Mouse (Mus musculus) limb, embryonic 13.5 days (tissue): ENCODE measurements at regions not wholly inside any gene's neighbourhood (a gene's known extent, or its start where the extent isn't known, plus 50 kb on each side); places are given as distances from the start of the nearest gene placed in this dataset.

Experiments used
- ATAC-seq: fragments of 200-750 bp; cut with Nextera tagmentation; 2 replicates; pipeline ENCODE4 v1.8.0; 2017; ENCODE audit warnings: low read depth, moderate number of reproducible peaks, moderate TSS enrichment; ENCODE audit not compliant: low FRiP score
- H3K27ac ChIP-seq: fragments of 300-500 bp; sonication (generic); 2 replicates; pipeline ENCODE4 v1.5.1; 2015; ENCODE audit warnings: inconsistent platforms, mild to moderate bottlenecking, moderate library complexity
- H3K27me3 ChIP-seq: fragments of 300-500 bp; sonication (generic); 2 replicates; pipeline ENCODE4 v1.6.1; 2015; ENCODE audit warnings: mild to moderate bottlenecking, inconsistent platforms
- H3K36me3 ChIP-seq: fragments of 300-500 bp; sonication (generic); 2 replicates; pipeline ENCODE4 v1.6.1; 2015; ENCODE audit warnings: inconsistent platforms, mild to moderate bottlenecking, moderate library complexity
- H3K4me1 ChIP-seq: fragments of 300-500 bp; sonication (generic); 2 replicates; pipeline ENCODE4 v1.6.1; 2015; ENCODE audit warnings: inconsistent platforms
- H3K4me2 ChIP-seq: fragments of 300-500 bp; sonication (generic); replicated peaks from 2 replicates; pipeline ENCODE4 v1.6.1; 2015; ENCODE audit warnings: inconsistent platforms, mild to moderate bottlenecking, moderate library complexity
- H3K4me3 ChIP-seq: fragments of 300-500 bp; sonication (generic); 2 replicates; pipeline ENCODE4 v1.5.1; 2015; ENCODE audit warnings: moderate library complexity, mild to moderate bottlenecking, inconsistent platforms
- H3K9ac ChIP-seq: fragments of 300-500 bp; sonication (generic); 2 replicates; pipeline ENCODE4 v1.6.1; 2015; ENCODE audit warnings: mild to moderate bottlenecking, inconsistent platforms
- H3K9me3 ChIP-seq: fragments of 300-500 bp; sonication (generic); 2 replicates; pipeline ENCODE4 v1.6.1; 2016; ENCODE audit warnings: inconsistent platforms
- WGBS: fragments of 180-500 bp; shearing (Covaris S2); methylation state at CpG from one replicate; pipeline ENCODE4 v1.1.7; 2015; 5-methylcytosine and 5-hydroxymethylcytosine counted together

DNA sequence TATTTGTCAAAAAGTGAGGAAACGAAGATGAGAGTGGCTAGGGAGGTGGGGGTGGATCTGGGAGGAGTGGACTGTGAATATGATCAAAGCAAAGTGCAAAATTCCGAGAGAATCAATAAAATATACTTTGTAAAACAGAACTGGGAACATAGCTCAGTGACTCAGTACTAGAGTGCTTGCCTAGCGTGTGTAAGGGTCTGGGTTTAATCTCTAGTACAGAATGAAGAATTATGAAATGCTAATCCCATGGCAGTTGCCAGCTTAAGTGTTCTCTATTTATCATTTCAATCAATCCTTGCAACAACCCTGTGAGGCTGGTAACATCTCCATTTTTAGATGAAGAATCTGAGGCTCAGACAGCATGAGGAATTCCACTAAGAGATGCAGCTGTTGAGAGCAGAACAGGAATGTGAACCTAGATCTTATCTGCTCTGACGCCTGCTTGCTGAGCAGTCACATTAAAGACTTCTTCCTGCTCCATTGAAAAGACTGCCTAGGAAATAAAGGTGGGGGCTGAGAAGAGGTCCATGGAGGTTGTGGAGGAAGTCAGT is 152.5 kb downstream of the Nr2f2 start:
- 46% methylated on average over 4 of the region's 4 CpGs for WGBS
- H3K9ac ChIP-seq, result no peak overlapping the region
- ATAC-seq, result peak; percentile 59
- no peak overlapping the region for H3K4me3 ChIP-seq
- no peak overlapping the region for H3K4me2 ChIP-seq
- no peaks in the 10 kb centered on the region for H3K4me1 ChIP-seq
- no peaks in the 10 kb centered on the region for H3K27me3 ChIP-seq
- no peaks in the 10 kb centered on the region for H3K36me3 ChIP-seq
- H3K9me3 ChIP-seq, result no peaks in the 10 kb centered on the region
- H3K27ac ChIP-seq, result no peak overlapping the region

GRCm38 (mm10) chr7:70205900-70206299 is 160.6 kb downstream of the Nr2f2 start:
- Histone ChIP-seq H3K27ac (no peak overlapping the region), H3K9me3 (no peaks in the 10 kb centered on the region), H3K4me3 (no peak overlapping the region), H3K4me1 (no peaks in the 10 kb centered on the region), H3K27me3 (no peaks in the 10 kb centered on the region), H3K36me3 (no peaks in the 10 kb centered on the region), H3K9ac (no peak overlapping the region), H3K4me2 (no peak overlapping the region)
- WGBS, result 68% methylated on average over 1 of the region's 1 CpGs
- no peak for ATAC-seq

DNA sequence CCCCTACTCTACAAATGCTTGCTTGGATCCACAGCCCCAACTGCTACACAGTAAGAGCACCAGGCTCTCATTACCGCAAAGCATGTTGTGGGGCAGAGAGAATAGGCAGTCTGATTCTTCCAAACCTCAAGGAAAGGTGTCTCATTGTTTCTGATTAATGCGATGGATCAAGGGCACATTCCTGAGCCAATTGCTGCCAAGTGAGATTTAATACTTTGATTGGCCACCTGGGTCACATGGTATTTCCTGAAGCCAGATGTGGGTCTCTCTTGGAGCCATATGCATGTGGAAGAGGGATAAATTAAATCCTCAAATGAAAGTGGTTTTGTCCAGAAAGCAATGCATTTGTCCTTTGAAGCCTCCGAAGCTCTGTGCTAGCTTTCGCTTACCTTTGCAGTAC is 166.3 kb downstream of the Nr2f2 start:
- Histone ChIP-seq H3K9ac (no peak overlapping the region), H3K9me3 (no peaks in the 10 kb centered on the region), H3K36me3 (no peaks in the 10 kb centered on the region), H3K4me3 (no peak overlapping the region), H3K27me3 (no peaks in the 10 kb centered on the region), H3K27ac (no peak overlapping the region), H3K4me2 (no peak overlapping the region), H3K4me1 (no peaks in the 10 kb centered on the region)
- 62% methylated on average over 4 of the region's 4 CpGs for WGBS
- ATAC-seq, result no peak

GRCm38 (mm10) chr7:70178956-70179355 is 187.6 kb downstream of the Nr2f2 start:
- Histone ChIP-seq H3K27ac (no peak overlapping the region), H3K9me3 (no peaks in the 10 kb centered on the region), H3K9ac (no peak overlapping the region), H3K4me1 (no peaks in the 10 kb centered on the region; the same call in 1 of the 2 replicates), H3K27me3 (peaks cover 13% of the 10 kb centered on the region; the same call in 1 of the 2 replicates), H3K4me2 (no peak overlapping the region), H3K4me3 (no peak overlapping the region), H3K36me3 (no peaks in the 10 kb centered on the region)
- 79% methylated on average over 2 of the region's 2 CpGs for WGBS
- no peak for ATAC-seq

GRCm38 (mm10) chr7:70178006-70178405 is 188.5 kb downstream of the Nr2f2 start:
- Histone ChIP-seq H3K27ac (no peak overlapping the region), H3K4me3 (no peak overlapping the region), H3K36me3 (no peaks in the 10 kb centered on the region), H3K9ac (no peak overlapping the region), H3K4me2 (no peak overlapping the region), H3K9me3 (no peaks in the 10 kb centered on the region), H3K4me1 (no peaks in the 10 kb centered on the region; the same call in 1 of the 2 replicates), H3K27me3 (peaks cover 13% of the 10 kb centered on the region; the same call in 1 of the 2 replicates)
- WGBS, result 81% methylated on average over 2 of the region's 2 CpGs
- no peak for ATAC-seq

DNA sequence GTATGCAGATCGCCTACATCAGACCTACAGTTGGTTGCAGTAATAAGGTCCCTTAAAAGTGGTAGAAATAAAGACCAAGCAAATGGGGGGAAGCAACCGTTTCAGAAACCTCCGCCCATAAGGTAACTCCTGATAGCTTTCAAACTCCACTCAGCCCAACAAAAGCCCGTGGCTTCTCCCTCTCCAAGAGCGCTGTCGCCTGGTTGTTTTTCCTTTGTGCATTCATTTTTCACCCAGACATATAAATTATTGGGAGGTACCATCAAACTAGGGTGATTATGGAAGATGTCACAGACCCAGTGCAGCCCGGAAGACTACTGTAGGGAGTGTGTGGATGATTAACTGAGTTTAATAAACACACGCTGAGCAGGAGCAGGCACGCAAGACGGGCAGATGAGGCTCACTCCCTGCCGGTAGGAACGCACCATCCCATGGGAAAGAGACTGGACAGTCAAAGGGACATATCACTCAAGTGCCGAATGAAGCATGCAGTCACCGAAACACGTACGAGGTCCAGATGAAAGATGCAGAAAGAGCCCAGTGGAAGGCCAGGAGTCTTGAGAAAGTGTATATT is 189.8 kb downstream of the Nr2f2 start:
- H3K9me3 ChIP-seq, result no peaks in the 10 kb centered on the region
- H3K4me3 ChIP-seq, result no peak overlapping the region
- no peak for ATAC-seq
- peaks cover 13% of the 10 kb centered on the region; the same call in 1 of the 2 replicates for H3K27me3 ChIP-seq
- no peak overlapping the region for H3K9ac ChIP-seq
- H3K36me3 ChIP-seq, result no peaks in the 10 kb centered on the region
- H3K4me1 ChIP-seq, result no peaks in the 10 kb centered on the region; the same call in 1 of the 2 replicates
- H3K4me2 ChIP-seq, result no peak overlapping the region
- no peak overlapping the region for H3K27ac ChIP-seq
- 82% methylated on average over 16 of the region's 16 CpGs for WGBS

DNA sequence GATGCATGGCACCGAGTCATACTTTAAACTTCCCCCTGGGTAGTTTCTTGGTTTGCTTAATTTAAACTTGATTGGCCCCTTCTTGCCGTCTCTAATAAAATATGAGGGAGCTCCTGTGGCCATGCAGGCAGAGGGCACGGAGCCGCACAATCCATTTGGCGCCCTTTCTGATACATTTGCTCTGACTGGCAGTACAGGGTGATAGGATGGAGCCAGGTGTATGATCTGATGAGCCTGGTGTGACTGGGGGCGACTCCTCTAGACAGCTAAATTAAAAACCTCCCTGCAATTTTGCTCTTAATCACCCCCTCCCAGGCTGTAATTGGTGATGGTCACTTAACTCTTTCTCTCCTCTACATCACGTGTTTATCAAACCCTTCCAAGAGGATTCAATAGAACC is 190.4 kb downstream of the Nr2f2 start:
- ATAC-seq, result no peak
- WGBS, result 64% methylated on average over 7 of the region's 7 CpGs

GRCm38 (mm10) chr7:70172431-70172830 is 194.1 kb downstream of the Nr2f2 start:
- Histone ChIP-seq H3K9me3 (no peaks in the 10 kb centered on the region), H3K4me2 (no peak overlapping the region), H3K27me3 (0 out of 2 replicates have a peak, but pooled peaks cover 2% of the 10 kb centered on the region), H3K27ac (no peak overlapping the region), H3K36me3 (no peaks in the 10 kb centered on the region), H3K4me1 (no peaks in the 10 kb centered on the region; the same call in 1 of the 2 replicates), H3K9ac (no peak overlapping the region), H3K4me3 (no peak overlapping the region)
- ATAC-seq, result no peak
- WGBS, result 69% methylated on average over 7 of the region's 7 CpGs

More for the DNA sequence above, 190.4 kb downstream of the Nr2f2 start:
- no peak overlapping the region for H3K4me3 ChIP-seq
- no peaks in the 10 kb centered on the region for H3K9me3 ChIP-seq
- no peaks in the 10 kb centered on the region for H3K36me3 ChIP-seq
- H3K4me2 ChIP-seq, result no peak overlapping the region
- H3K4me1 ChIP-seq, result no peaks in the 10 kb centered on the region; the same call in 1 of the 2 replicates
- no peak overlapping the region for H3K27ac ChIP-seq
- no peak overlapping the region for H3K9ac ChIP-seq
- peaks cover 13% of the 10 kb centered on the region; the same call in 1 of the 2 replicates for H3K27me3 ChIP-seq

GRCm38 (mm10) chr7:70171456-70171855 is 195.1 kb downstream of the Nr2f2 start:
- H3K36me3 ChIP-seq, result no peaks in the 10 kb centered on the region
- H3K4me3 ChIP-seq, result no peak overlapping the region
- no peak overlapping the region for H3K27ac ChIP-seq
- H3K4me2 ChIP-seq, result no peak overlapping the region
- H3K9ac ChIP-seq, result no peak overlapping the region
- H3K9me3 ChIP-seq, result no peaks in the 10 kb centered on the region
- 0 out of 2 replicates have a peak, but pooled peaks cover 7% of the 10 kb centered on the region for H3K27me3 ChIP-seq
- no peaks in the 10 kb centered on the region; the same call in 1 of the 2 replicates for H3K4me1 ChIP-seq
- ATAC-seq, result no peak
- 85% methylated on average over 4 of the region's 4 CpGs for WGBS

- no peak for ATAC-seq
- H3K9ac ChIP-seq, result no peak overlapping the region
Measured at GRCm38 (mm10) chr7:70168080-70168479, 198.5 kb downstream of the Nr2f2 start.

DNA sequence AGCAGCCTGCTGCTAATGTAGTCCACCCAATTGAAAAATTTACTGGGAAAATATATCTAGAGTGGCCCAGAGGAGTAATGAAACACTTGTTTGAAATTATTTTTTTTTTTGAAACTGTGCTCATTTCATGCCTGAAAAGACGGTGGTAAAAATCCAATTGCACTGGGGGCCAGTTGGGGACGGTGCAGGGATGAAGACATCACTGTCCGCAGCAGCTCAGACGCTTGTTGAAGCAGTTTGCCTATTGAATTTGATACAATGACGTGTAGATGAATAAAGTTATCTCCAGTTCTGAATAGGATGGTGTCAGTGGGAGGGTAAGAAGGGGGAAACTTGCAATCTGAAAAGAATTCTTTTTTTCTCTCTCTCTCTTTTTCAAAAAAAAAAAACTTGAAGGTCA is 200.5 kb downstream of the Nr2f2 start:
- WGBS, result 74% methylated on average over 5 of the region's 5 CpGs
- H3K4me2 ChIP-seq, result no peak overlapping the region
- H3K4me1 ChIP-seq, result no peaks in the 10 kb centered on the region
- H3K27ac ChIP-seq, result no peak overlapping the region
- H3K27me3 ChIP-seq, result 0 out of 2 replicates have a peak, but pooled peaks cover 5% of the 10 kb centered on the region
- ATAC-seq, result no peak
- no peaks in the 10 kb centered on the region for H3K9me3 ChIP-seq
- no peak overlapping the region for H3K9ac ChIP-seq
- H3K4me3 ChIP-seq, result no peak overlapping the region
- no peaks in the 10 kb centered on the region for H3K36me3 ChIP-seq

More at GRCm38 (mm10) chr7:70168080-70168479, 198.5 kb downstream of the Nr2f2 start:
- 56% methylated on average over 4 of the region's 4 CpGs for WGBS
- no peaks in the 10 kb centered on the region for H3K4me1 ChIP-seq
- no peak overlapping the region for H3K27ac ChIP-seq
- H3K9me3 ChIP-seq, result no peaks in the 10 kb centered on the region
- no peak overlapping the region for H3K4me2 ChIP-seq
- 0 out of 2 replicates have a peak, but pooled peaks cover 5% of the 10 kb centered on the region for H3K27me3 ChIP-seq
- no peaks in the 10 kb centered on the region for H3K36me3 ChIP-seq
- no peak overlapping the region for H3K4me3 ChIP-seq

DNA sequence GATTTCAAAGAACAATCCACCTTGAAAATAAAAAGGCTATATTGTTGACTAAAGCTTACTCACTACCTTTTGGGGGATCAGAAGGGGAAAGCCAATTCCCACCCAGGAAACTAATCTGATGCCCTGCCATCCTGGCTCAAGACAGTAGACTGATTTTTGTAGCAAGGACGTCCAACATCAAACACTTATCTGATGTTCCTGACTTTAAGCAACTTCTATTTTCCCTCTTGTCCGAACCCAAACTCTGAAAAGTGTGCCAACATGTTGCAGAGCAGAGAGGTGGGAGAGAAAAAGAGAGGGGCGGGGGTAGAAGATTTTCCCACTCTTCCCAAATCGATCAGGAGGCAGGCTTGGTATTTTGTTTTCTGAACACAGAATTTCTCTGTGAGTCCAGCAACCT is 201.0 kb downstream of the Nr2f2 start:
- H3K36me3 ChIP-seq, result no peaks in the 10 kb centered on the region
- H3K9me3 ChIP-seq, result no peaks in the 10 kb centered on the region
- H3K4me1 ChIP-seq, result no peaks in the 10 kb centered on the region
- WGBS, result 60% methylated on average over 4 of the region's 4 CpGs
- no peak for ATAC-seq
- H3K27ac ChIP-seq, result no peak overlapping the region
- H3K4me2 ChIP-seq, result no peak overlapping the region
- no peak overlapping the region for H3K4me3 ChIP-seq
- no peak overlapping the region for H3K9ac ChIP-seq
- 0 out of 2 replicates have a peak, but pooled peaks cover 5% of the 10 kb centered on the region for H3K27me3 ChIP-seq
